Mouse (Mus musculus) hindlimb bud, embryonic 11.5 days (tissue): Measurements from ENCODE around the gene Cga.

Experiments
- DNase-seq: peaks from one replicate; pipeline ENCODE4 v3.0.0-alpha.2; 2012; ENCODE audit warnings: low read depth, low spot score; ENCODE audit errors: extremely low spot score

Gene Cga

DNA sequence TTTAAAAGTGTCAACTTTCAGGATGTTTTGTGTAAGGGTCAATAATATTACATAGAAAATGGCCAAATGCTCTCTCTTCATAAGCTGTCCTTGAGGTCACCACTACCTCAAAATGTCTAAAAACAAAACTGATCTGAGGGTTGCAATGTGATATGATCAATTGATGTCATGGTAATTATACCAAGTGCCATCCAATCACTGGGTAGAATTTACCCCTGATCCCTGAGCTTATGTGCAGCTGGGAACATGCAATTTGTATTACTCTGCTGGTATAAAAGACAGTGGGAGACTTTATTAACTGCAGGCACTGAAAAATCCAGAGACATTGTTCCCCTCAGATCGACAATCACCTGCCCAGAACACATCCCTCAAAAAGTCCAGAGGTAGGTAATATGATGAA, at the start of gene Cga:
TSS of gene Cga (plus strand) at position 301 of the 400 bp plus-strand sequence.
- no peak for DNase-seq

- DNase-seq, result no peak
Observed at GRCm38 (mm10) chr4:34843839-34844238, 49.7 kb upstream of the Cga start.

DNA sequence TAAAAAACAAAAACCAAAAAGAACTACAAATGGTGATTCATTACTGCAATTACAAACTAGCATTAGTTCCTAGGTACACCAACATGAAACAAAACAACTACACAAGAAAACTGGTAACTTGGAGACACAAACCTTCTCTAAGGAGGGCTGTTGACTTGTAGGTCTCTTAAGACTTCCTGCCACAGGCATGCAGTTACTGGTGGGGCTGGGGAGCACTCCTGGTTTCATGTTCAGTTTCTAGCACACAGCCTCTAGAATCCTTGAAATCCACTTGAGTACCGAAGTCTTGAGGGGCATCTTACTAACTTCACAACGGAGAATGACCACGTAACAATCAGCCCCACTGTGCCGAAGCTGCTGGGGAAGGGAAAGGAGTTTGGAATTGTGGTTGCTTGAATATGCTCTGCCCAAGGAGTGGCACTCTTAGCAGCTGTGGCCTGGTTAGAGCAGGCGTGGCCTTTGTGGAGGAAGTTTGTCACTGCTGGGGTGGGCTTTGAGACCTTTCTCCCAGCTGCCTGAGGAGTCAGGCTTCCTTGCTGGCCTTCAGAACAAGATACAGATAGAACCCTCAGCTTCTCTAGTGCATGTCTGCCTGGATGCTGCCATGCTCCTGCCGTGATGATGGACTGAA, 45.8 kb upstream of the Cga start:
- no peak for DNase-seq

- DNase-seq, result no peak
Observed at GRCm38 (mm10) chr4:34850156-34850555, 43.4 kb upstream of the Cga start.

- no peak for DNase-seq
Observed at GRCm38 (mm10) chr4:34852051-34852450, 41.5 kb upstream of the Cga start.

DNA sequence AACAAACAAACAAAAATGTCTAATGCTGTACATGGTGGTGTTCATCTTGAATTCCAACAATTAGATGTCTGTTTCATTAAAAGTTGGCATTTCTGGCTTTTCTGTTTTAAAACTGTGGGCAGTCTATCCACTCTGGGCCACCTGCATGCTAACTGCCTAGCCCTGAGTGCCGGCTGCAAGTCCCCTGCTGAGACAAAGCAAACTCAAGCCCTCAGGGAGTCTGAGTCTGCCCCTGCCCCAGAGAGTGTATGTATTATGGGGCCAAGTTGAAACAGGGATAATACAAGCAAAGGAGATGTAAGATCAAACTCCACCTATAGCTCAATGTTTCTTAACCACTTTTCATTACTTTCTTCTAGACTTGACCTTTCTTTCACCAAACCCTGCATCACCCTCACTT, 37.6 kb upstream of the Cga start:
- DNase-seq, result no peak

DNA sequence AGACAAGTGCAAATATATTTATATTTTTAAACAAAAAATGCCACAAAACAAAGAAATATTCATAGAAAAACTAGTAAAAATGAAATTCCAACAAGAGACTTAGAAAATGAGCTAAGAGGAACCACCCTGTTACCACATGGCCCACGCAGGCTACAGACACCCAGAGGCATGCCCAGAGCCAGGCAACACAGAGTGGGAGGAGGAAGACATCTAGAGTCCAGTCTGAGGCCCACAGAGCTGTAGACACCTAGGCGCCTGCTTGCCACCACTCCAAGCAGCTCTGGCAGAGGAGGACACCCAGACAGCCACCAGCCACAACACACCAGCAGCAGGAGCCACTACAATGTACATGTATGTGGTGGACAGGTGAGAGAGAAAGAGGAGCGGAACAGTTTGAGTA, 34.7 kb upstream of the Cga start:
- DNase-seq, result no peak

DNA sequence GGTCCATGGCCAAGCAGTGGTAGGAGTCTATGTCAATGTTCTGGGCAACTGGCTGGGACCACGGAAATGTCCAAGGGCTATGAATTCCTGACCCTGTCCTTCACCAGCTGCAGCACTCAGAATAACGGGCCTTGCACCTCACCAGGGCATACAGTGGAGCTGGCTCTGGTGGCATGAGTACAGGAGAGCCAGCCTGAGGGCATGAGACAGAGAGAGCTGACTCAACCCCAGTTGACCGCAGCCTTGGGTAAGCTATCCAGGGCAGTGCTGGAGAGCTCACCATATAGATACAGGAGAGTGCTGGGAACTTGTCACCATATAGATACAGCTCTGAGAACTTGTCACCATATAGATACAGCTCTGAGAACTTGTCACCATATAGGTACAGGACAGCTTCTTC, 34.2 kb upstream of the Cga start:
- no peak for DNase-seq

DNA sequence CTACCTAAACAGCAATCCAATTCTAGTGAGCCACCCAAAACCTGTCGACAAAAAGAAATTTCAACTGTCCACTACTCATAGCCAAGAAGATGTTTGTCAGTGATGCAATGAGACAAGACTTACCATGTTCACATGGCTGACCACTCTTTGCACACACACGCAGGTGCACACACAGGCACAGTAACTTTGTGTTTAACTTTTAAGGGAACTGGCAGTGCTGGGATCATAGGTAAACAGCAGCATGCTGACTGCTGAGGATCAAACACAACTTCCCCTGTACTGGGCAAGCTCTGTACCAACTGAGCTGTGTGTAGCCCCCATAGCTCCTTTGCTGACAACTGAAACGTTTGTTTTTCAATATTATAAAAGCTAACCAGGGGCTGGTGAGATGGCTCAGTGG, 32.1 kb upstream of the Cga start:
- DNase-seq, result no peak

DNA sequence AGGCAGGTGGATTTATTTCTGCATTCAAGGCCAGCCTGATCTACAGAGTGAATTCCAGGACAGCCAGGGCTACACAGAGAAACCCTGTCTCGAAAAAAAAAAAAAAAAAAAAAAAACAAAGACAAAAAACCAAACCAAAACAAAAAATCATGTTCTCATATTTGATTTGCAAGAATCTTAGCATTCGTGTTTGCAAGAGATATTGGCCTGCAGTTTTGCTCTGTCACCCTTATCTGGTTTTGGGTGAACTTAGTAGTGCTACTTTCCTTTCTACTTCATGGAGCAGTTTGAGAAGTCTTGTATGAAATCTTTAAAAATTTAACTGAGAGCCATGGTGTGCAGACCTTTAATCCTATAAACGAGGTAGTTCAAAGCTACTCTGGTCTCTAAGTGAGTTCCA, 23.8 kb upstream of the Cga start:
- DNase-seq, result no peak

- DNase-seq, result no peak
Observed at GRCm38 (mm10) chr4:34872896-34873495, 20.6 kb upstream of the Cga start.

DNA sequence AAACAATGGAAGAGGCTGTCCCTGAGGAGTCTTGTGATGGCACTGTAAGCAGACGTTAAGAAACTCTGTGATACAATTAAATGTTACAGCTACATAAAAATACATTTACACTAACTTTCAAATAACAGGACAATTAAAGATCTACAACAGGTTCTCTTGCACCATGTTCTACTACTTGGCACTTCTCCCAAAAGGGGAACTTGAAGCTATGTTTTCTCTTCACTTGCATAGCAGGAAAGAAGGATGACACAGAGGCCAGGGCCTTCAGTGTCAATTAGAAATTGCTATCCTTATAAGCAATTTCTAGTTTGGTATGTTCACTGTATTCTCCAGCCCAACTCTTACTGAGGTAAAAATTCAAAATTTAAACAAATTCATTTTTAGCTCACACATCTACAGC, 19.3 kb upstream of the Cga start:
- no peak for DNase-seq

- DNase-seq, result no peak
Observed at GRCm38 (mm10) chr4:34880921-34881650, 12.5 kb upstream of the Cga start.

- no peak for DNase-seq
Observed at GRCm38 (mm10) chr4:34881851-34882250, 11.7 kb upstream of the Cga start.

DNA sequence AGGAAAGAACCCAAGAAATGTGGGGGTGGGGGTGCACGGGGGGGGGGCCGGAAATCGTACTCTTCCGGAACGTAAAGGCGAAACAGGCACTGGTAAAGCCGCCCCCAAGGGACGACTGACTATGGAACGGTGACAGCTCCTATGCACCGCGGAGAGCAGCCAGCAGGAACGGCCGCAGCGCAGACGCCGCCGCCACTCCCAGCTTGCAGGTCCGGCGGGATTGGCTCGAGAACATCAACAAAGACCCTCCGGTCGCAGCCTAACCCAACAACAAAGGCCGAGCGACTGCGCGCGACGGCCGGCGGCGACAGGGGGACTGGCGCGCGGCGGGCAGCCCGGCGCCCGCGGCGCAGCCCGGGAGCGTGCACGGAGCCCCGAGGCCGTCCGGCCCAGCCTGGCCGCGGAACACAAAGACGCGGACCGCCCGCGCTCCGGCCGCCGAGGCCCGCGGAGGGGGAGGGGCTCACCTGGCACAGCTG, 11.2 kb upstream of the Cga start:
- DNase-seq, result no peak

- DNase-seq, result no peak
Observed at GRCm38 (mm10) chr4:34882818-34883217, 10.8 kb upstream of the Cga start, which contains the start of gene Zfp292. TSS of gene Zfp292 (minus strand) at chr4:34882960.

GRCm38 (mm10) chr4:34883366-34884029, 10.1 kb upstream of the Cga start:
- DNase-seq, result no peak

DNA sequence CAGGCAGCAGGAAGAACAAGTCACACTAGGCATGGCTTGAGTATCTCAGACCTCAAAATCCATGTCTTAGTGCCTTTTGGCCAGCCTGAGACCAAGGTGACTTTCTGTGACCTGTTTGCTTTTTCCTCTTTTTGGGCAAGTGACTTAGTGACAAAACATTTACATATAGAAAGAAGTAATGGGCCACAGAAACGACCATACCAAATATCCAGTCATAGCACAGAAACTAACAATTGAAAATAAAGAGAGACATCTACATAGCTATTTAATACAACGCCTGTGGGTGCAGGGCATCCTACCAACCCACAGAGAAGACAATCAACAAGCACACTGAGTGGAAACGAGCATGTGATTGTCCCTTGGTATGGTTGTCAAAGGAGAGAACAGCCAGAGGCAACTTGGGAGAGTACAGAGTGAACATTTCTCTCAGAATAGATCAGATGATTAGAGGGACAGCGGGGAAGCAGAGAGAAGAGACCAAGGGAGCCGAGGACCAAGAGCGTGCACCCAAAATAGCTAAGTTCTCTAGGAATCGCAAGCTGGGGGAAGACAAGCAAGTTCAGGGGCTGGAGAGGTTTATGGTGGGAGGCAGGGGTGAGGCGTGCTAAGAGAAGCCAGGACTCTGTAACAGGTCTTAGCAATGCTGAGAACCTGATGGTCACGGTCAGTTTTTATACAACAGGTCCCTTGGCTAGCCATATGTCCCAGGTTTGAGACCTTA, 7.8 kb upstream of the Cga start:
- no peak for DNase-seq

DNA sequence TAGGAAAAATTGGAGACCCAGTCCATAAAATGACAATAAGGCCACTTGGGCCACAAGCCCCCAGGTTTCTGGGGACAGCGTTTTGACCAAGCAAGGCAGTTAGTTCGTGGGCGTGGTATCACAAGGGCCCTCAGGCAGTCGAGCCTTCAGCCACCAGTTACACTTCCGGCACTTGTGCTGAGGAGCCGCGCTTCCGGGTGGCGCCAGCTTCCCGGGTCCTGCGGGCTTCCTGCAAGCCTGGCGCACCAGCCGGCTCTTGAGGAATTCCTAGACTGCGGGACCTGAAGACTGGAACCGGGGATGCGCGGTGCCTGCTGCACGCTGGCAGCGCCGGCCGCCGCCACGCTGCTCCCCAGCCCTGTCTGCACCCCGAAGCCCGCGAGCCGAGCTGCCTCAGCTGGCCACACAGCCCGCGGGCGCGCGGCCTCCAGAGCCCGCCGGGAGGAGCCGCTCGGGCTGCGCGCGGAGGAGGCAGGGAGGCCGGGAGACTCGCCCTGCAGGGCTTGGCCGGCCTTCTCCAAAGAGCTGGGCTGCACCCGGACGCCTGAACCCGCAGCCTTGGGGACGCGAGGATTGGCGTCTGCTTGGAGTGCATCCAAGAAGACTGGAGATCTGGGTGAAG, 7.0 kb upstream of the Cga start:
- no peak for DNase-seq

GRCm38 (mm10) chr4:34887295-34887694, 6.3 kb upstream of the Cga start:
- no peak for DNase-seq
